In the genomic region with DNA sequence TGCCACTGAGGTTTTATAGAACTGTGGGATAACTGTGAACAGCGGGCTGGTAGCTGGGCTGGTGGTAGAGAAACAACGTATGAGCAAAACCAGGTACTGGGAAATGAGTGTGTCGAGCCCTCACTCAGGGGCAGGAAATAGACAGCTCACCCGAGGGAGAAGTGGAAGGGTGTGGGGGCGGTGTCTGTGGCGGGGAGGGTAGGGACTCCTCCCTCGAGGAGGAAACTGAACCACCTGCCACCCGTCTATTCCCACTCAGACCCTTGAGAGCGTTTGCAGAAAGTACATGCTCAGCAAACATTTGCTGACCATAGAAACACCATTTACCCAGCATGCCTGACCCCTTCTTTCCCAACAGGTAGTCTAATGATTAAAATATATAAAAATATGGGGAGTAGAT, we compare ENCODE assay signal across 23 mouse cellular contexts. TPM values are rescaled to one million over a fixed set of nuclear protein-coding genes. Genes with fewer than 3 reads are reported as not detected.
DNase-seq lines count a peak whose midpoint lies in the region; ATAC-seq and TF ChIP-seq lines count a peak whose summit lies in the region.
"Had no signal": no experiment of that assay in that cellular context is flagged by ENCODE, and none has a peak within 500 bp of the region (broad histone marks: within the 10 kb centered on the region; RNA-seq: fewer than 3 reads in every experiment).

No protein-coding gene starts in this region.

- H3K79me2 ChIP-seq in heart, adult 2 months (replicated peaks; ENCODE audit: control insufficient read depth, insufficient read depth, low read length) = peaks cover 4% of the 10 kb centered on the region

- no peak overlapping the region for H3K4me3 ChIP-seq in heart, adult 2 months
- H3K4me3 ChIP-seq: embryonic facial prominence, embryonic 10.5 days; gastrocnemius, adult 2 months; heart, embryonic 12.5 days; hindbrain, embryonic 10.5 days; kidney, embryonic 15.5 days; limb, embryonic 13.5 days; liver, embryonic 13.5 days had no signal

- peaks cover 5% of the 10 kb centered on the region for H3K4me1 ChIP-seq in heart, adult 2 months (ENCODE audit: control insufficient read depth, insufficient read depth, low read length)

- no peaks in the 10 kb centered on the region for H3K27me3 ChIP-seq in heart, adult 2 months (ENCODE audit: control insufficient read depth, insufficient read depth, low read length)
- H3K27me3 ChIP-seq: heart, embryonic 12.5 days; kidney, embryonic 15.5 days had no signal

- TF ChIP-seq POLR2A in heart, adult 2 months (IDR thresholded peaks at IDR 0.05; ENCODE audit: insufficient read depth, low read depth, low read length) = no peak

- no peak overlapping the region for H3K9ac ChIP-seq in heart, adult 2 months (ENCODE audit: low read depth, low read length)
- H3K9ac ChIP-seq: forebrain, postnatal 0 days; heart, embryonic 12.5 days; kidney, embryonic 15.5 days; limb, embryonic 13.5 days; liver, embryonic 13.5 days; lung, embryonic 14.5 days had no signal

- peak; percentile 85 for DNase-seq in heart, adult 11 months
- DNase-seq in heart, adult 2 months = no peak
- DNase-seq in 416B (ENCODE audit: low read depth) = peak; percentile 10
- peak; percentile 39 for DNase-seq in thymus, postnatal 14 days
- DNase-seq in frontal cortex, postnatal 36 days (ENCODE audit: low spot score in 2 of 2) = no peak
- DNase-seq in cerebellum, postnatal 10 days = no peak
- DNase-seq: adrenal gland, postnatal 25 days; cerebellum, adult 9-10 months; forebrain, postnatal 0 days; gastrocnemius, adult 2 months; heart, postnatal 10 days; kidney, postnatal 36 days; liver, embryonic 13.5 days; lung, embryonic 14.5 days; lung, postnatal 4 days had no signal

- TF ChIP-seq CTCF in heart, adult 2 months (IDR thresholded peaks at IDR 0.05) = no peak

- ATAC-seq in common myeloid progenitor, adult 5-6 weeks (replicated peaks; ENCODE audit: low read depth, poor library complexity, severe bottlenecking) = 0 out of 2 replicates have a peak, but pooled peaks have one; percentile 4
- ATAC-seq: forebrain, postnatal 0 days; hindbrain, postnatal 0 days; intestine, postnatal 0 days had no signal

- H3K27ac ChIP-seq in heart, adult 2 months = no peak overlapping the region
- H3K27ac ChIP-seq: embryonic facial prominence, embryonic 10.5 days; gastrocnemius, adult 2 months; hindbrain, embryonic 10.5 days; hindbrain, postnatal 0 days; kidney, embryonic 15.5 days; limb, embryonic 13.5 days; liver, embryonic 13.5 days had no signal

- H3K36me3 ChIP-seq in heart, adult 2 months (ENCODE audit: control insufficient read depth, insufficient read depth, low read length) = no peaks in the 10 kb centered on the region
- H3K36me3 ChIP-seq: embryonic facial prominence, embryonic 10.5 days; heart, embryonic 12.5 days; hindbrain, embryonic 10.5 days; kidney, embryonic 15.5 days; limb, embryonic 13.5 days; liver, embryonic 13.5 days had no signal

- intact Hi-C loops in heart, adult 2 months (cut with DNase I) = loop anchor here (5.0 kb wide), 2 partner anchors 46 to 106 kb away; no protein-coding TSS in a partner anchor

- 46% methylated on average over 9 of the region's 9 CpGs for WGBS in heart, adult 2 months

- TF ChIP-seq EP300 in heart, adult 2 months (IDR thresholded peaks at IDR 0.05; ENCODE audit: insufficient read depth, low read depth, low read length) = no peak

RNA-seq across cellular contexts. Expression of a gene that starts 2.2 kb away (rescaled TPM):
- 10 to 100 TPM; 28.1 to 31.0 TPM for total RNA-seq in heart, adult 2 months (2021)
- 10.5 and 16.2 TPM in 2 replicates for polyA plus RNA-seq in heart, adult 2 months (2012; rRNA removed)
- total RNA-seq in common myeloid progenitor, adult 5-6 weeks (2017) = 0.09 and 0.63 TPM in 2 replicates

Comparison
In these comparisons a context has a peak if more than half of its experiments do, and no peak if none do; other contexts are left out.
1. DNase-seq: peak in heart, adult 11 months (single experiment), 416B (single experiment) and thymus, postnatal 14 days (single experiment); none in heart, adult 2 months (0 of 2), frontal cortex, postnatal 36 days (0 of 2) and cerebellum, postnatal 10 days (0 of 2).
2. RNA of a gene that starts 2.2 kb away (total RNA-seq): 28.1 to 31.0 TPM in heart, adult 2 months; 0.09 to 0.63 TPM in common myeloid progenitor, adult 5-6 weeks; every median in the first group is over 10 times any median in the second.